Mouse (Mus musculus) right cerebral cortex, adult 18-20 months (tissue): ENCODE measurements around the gene Cdk9.

Experiments
- DNase-seq: peaks from one replicate; pipeline ENCODE4 v3.0.0; 2022; ENCODE audit warnings: mixed read lengths

The Cdk9 gene

DNA sequence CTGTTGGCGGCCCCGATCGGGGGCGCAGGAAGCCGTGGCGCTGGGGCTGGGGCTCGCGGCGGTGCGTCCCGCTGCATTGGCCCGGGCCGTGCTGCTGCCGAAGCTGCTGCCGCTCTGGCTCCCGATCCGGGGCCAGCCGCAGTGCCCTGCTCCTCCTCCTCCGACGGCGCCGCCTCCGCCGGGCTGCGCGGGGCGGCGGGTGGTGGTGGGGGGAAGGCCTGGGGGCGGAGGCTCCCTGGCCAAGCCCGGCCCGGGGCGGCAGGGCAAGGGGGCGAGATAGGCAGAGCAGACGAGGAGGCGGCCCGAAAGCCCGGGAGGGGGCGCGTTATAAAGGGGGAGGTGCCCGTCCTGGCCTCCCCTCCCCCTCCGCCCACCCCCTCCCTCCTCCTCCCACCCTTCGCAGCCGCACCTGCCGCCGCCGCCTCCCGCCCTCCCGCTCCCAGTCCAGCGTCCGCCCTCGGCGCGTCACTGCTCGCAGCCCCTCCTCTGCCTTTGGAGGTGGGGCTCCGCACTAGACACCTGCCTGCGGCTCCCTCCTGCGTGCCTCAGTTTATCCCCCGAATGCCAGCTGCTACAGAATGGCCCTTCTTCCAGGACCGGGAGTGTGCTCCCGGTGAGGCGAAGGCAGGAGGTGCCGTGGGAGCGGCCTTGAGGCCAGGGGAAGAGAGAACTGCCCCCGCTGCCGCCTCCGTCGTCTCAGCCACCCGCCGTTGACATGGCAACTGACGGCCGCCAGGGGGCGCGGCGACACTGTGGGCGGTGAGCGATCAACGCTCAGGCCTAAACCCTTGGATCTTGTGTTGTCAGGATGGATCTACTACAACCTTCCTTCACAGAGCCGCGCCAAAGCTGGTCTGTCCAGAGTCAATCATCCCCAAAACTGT lies at the start of gene Cdk9:
Cdk9 (minus strand) TSS at position 143 of the 884 bp plus-strand sequence.
- peak; percentile 92 for DNase-seq

DNA sequence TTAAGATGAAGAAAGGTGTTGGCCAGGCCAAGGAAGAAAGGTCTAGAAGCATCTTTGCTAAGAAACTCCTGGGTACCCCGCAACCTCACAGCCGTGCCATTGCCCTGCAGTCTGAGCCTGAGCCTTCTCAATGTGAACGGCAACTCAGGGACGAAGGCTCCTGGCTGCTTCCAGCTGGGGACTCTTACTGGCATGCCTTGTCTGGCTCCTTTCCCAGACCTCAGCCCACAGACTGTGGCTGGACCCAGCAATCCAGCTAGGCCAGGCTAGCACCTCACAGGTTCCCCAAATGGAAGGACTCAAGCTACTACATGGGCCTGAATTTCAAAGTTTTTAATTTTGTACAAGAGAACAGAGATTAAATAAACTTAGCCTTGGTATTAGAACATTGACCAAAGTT lies 49.0 kb upstream of the Cdk9 start:
- DNase-seq = no peak

DNA sequence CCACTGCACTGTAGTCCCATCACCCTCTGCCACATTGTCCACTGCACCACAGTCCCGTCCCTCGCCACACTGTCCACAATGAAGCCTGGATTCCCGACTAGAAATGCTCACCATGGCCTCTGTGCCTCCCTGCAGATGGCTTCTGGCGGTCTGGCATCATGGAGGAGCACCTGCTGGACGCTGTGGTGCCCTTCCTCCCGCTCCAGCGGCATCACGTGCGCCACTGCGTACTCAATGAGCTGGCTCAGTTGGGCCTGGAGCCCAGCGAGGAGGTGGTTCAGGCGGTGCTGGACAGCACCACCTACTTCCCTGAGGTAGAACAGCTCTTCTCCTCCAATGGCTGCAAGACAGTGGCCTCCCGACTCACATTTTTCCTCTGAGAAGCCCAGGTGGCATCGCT lies 48.5 kb upstream of the Cdk9 start:
- DNase-seq = peak; percentile 49

DNA sequence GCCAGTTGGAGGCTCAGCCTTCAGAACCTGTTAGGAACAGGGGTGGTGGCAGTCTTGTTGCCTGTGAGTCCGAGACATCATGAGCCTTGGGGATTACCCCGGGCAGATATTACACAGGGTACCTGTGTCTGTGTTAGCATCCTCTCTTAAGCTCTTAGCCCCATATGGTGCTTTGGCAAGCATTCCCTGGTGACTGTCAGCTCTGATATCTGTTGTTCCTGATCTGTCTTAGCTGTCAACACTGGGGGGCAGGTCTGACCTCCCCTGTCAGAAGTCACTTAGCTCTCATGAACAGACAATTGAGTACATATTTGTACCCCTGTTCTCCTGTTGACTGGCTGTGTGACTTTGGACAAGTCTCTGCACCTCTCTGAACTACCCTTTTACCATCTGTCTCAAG lies 46.1 kb upstream of the Cdk9 start:
- no peak for DNase-seq

DNA sequence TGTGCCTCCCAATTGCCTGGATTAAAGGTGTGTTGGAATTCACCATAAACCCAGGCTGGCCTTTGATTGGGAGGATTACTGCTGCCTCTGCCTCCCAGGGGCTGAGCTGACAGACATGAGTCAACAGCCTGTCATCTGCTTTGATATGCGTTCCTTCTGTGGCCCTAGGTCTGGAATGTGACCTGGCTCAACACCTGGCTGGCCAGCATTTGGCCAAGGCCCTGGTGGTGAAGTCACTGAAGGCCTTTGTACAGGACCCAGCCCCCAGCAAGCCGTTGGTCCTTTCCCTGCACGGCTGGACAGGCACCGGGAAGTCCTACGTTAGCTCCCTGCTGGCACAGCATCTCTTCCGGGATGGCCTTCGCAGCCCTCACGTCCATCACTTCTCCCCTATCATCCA lies 45.6 kb upstream of the Cdk9 start:
- DNase-seq = no peak

DNA sequence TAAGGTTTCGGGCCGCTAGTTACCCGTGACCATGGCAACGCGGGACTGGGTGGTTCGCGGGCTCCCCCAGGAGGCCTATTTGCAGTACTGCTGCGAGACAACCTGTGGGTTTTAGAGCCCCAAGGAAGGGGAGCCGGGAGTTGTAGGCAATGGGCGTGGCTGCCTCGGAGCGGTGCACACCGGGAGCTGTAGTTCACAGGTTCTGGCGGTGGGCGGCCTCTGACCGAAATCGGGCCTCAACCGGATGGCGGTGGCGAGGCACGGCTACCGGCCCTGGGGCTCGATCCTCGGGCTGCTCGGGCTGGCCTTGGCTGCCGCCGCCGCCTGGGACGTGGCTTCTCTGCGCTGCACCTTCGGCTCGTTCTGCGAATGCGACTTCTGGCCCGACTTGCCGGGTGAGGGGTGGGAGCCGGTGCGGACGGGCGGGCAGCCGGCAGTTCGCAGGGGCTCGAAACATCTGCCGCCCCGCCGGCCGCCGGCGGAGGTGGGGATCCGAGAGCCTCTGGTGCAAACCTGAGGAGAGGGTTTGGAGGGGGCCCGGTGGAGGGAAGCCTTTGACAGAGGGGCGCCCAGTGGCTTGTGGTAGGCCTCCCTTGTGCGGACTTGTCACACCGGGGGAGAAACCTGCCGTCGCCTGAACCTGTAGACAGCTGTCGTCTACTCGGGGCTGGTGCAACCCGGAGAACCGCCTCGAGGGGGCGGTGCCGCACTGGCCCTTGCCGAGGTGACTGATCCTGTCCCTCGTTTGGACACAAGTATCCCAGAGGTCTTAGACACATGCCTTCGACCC lies 44.4 kb upstream of the Cdk9 start, which contains the start of gene Tor2a:
Tor2a (plus strand) TSS at position 179 of the 790 bp plus-strand sequence.
- peak; percentile 98 for DNase-seq

DNA sequence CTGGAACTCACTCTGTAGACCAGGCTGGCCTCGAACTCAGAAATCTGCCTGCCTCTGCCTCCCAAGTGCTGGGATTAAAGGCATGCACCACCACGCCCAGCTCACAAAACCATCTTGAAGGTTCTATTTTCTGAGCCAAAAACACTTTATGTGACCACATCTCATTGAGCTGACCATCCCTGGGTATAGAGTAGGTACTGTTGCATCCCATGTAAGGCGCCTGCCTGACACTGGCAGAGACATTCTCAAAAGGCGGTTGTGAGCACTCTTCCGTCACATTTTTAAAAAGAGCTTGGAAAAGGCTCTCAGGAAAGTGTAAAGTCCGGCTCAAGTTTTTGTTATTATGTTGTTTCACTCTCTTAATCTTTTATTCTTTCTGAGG lies 43.8 kb upstream of the Cdk9 start:
- DNase-seq = no peak

DNA sequence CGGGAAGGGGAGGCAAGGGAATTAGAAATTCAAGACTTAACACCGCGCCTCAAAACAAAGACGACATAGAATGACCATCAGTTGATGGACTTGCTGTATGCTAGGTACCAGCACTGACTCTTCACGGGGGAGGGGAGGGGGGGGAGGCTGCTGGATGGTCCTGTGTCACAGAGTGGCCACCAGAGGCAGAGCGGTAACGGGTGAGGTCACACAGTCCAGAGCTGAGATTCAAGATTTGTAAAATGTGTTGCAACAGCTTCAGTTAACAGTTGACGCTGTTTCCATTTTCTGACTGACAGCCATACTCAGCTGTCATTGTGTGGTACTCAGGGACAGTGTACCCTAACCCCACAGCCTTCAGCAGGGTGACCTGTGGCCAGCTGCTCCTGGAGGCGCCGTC lies 39.3 kb upstream of the Cdk9 start:
- no peak for DNase-seq

DNA sequence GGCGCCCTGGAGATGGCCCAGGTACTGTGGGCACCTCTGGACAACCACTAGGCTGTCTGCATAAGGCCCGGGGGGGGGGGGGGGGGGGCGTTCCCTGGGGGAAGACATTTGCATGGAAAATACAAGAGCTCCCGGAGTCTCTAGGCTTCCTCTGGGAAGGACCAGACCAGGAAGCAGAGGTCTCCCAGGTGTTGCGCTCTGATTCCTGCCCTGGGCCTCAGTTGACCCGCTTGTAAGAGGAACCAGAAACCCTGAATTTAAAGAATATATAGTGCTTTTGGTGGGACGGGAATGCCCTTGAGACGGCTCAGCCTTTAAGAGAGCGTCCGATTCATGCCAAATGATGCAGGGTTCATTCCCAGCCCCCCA lies 38.8 kb upstream of the Cdk9 start:
- no peak for DNase-seq

DNA sequence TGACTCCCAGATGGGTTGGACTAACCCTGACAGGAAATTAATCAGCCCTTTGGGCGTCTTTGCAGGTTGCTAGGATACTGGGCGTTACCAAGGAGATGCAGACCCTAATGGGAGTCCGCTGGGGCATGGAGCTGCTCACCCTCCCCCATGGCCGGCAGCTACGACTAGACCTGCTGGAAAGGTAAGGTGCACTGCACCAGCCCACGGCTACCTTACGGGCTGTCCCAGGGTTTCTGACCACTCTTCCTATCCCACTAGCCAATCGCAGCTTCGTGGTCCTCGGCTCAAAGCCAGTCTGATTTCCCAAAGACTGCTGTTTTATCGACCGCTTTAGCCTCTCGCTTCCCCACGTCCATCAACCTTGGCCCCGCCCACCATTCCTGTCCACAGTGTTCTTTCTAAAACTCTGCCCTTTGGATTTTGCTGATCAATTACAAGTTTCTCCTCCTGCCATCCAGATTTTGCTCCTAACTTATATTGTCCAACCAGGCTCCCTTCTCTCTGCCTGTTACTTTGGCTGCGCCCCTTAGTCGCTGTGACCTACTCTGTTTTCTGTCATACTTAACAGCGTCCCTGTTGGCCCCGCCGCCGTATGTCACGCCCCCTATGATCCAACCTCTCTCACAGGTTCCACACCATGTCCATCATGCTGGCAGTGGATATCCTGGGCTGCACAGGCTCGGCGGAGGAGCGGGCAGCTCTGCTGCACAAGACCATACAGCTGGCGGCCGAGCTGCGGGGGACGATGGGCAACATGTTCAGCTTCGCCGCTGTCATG lies 38.2 kb upstream of the Cdk9 start:
- no peak for DNase-seq

DNA sequence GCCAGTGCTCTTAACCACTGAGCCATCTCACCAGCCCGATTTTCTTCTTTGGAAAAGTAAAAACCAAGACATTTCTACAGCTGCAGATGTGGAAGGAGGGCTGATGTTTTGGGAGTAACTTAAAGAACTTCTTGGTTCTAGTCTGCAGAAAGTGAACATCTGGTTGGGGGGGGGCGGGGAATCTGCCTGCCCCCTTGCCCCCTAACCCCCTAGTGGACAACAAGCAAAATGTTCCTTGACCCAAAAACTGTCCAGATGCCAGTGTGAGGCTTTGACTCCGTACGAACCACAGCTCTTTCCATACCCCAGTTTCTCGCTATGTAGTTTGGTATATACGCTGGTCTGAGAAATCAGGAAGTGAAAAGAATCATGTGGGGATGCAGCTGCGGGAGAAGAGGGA lies 37.3 kb upstream of the Cdk9 start:
- no peak for DNase-seq

DNA sequence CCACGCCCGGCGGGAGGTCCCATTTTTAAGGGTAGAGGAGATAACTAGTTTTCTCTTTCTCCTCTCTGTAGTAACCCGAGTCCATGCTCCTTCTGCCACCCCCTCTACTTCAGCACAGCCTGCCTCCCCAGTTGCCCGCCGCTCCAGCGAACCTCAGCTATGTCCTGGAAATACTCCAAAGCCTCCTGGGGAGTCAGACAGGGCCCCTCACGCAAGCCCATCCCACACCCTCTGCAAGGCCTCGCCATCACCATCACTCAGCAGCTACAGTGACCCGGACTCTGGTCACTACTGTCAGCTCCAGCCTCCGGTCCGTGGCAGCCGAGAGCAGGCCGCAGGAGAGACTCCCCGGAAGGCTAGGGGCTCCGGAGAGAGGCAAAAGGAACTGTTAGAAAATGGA lies 36.2 kb upstream of the Cdk9 start:
- no peak for DNase-seq

DNA sequence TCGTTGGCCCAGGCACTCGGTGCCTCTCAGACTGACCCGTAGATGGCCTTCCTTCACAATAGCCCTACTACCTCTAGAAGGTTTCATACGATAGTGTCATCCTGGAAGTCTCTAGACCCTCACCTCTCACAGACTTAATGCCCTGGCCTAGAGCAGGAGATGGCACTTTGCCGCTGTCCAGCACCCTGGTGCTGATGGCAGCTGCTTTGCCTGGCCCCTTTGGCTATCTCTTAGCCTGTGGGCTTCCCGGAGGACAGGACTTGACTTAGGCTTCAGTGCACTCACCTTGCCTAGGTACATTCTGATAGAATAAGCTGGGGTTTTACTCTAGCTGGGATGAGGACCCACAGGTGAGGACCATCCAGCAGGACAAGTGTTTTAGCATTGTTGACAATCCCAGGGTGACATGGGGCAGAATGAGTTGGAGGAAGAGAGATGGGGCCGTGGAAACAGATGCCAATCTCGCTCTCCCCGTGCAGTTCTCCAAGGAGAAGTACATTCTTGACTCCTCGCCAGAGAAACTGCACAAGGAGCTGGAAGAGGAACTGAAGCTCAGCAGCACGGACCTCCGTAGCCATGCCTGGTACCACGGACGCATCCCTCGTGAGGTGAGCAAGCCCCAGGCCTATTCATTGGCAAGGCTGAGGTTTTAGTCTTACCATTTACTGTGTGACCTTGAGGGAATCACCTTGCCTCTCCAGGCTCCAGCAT lies 31.6 kb upstream of the Cdk9 start:
- no peak for DNase-seq

DNA sequence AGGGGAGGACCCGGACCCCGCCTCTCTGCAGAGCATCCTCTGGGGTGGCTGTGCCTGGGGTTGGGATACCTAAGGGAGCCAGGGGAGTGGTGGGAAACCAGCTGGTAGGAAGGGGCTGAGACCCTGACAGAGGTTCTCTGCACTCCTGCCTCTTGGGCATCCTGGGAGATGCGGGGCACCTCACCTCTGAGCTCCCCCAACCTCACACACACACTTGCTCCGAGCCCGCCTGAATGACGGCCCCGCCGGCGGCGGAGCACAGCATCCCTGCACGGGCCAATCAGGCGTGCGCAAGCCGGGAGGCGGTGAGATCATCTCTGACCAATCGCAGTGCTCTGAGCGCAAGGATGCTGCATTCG lies 29.3 kb upstream of the Cdk9 start:
- peak; percentile 93 for DNase-seq

DNA sequence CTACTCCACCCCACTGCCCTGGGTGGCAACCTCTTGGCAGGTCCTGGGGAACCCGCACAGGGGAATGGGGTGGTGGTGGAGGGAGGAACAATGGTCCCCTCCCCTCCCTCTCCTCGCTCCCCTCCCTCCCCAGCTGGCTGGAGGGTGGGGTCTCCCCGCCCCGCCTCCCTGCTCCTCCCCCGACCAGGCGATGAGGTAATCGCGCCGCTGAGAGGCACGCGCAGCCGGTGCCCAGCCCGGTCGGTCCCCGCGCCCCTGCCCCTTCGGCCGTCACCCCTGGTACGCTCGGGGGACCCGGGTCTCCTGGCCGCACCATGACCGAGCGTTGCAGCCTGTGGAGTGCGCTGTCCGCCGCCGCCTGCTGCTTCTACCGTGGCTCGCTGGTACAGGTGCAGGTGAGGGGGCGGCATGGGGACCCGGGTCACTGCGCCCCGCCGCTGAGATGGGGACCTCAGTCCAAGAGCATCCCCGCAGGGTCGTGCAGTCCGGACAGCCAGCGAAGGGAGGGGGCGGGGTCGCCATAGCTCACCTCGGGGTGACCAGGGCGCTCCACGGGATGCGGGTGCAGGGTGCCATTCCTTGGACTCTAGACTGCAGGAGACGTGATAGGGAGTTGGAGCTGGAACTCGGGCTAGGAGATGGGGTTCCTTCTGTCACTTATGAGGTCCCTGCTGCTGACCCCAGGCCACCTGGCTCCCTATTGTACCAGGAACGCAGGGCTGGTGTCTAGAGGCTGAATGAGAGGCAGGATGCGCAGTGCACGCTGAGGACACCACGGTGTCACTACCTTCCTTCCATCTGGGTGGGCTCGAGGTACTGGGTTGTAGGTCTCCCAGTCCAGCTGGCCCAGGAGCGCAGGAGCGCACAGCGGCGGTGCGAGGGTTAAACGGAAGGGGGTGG lies 28.6 kb upstream of the Cdk9 start:
- DNase-seq = peak; percentile 63

DNA sequence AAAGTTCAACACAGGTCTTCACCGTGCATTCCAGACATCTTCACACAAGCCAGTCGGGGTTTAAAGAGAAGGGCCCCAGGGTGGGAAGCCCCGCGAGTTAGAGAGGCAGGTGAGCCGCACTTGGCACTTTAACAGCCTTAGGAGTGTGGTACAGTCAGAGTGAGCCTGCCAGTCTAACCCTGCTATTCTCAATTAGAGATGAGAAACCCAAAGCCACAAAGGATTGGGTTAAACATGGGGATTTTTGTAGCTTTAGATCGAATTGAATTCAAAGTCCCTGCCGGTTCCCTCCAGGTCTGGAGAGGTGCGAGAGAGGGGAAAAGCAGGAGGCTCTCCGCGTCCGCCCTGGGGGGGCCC lies 28.0 kb upstream of the Cdk9 start, which contains the start of gene 6330409D20Rik:
6330409D20Rik (minus strand) TSS at position 101 of the 357 bp plus-strand sequence.
- no peak for DNase-seq

DNA sequence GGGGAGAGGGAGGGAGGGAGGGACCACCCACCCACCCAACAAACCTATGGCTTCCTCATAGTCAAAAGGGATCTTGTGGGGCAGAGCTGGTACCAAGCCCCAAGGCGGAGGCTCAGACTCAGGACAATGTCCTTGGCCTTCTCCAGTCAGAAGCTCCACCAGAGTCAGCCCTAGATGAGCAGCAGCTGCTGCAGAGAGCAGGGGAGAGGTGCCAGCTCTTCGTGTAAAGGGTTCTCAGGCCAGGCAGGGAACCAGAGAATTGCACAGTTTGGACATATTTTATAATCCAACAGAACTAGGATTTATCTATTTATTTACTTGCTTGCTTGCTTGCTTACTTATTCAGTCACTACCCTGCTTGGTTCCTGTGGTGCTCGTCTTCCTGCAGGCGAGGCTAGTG lies 26.4 kb upstream of the Cdk9 start:
- no peak for DNase-seq

DNA sequence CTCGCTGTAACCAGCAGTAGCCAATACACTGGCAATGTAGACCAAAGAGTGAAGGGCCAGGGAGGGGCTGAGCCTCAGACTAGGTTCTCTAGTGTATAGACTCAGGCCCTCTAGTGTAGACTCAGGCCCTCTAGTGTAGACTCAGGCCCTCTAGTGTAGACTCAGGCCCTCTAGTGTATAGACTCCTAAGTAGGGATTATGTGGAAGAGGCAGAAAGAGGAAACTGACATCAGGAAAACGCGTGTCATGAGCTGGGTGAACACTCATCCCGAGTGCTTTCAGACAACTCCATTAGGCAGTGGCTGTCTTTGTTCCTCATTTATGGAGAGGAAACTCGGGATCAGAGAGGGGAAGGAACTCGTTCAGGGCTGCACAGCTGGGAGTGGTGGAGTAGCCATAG lies 24.1 kb upstream of the Cdk9 start:
- DNase-seq = no peak

DNA sequence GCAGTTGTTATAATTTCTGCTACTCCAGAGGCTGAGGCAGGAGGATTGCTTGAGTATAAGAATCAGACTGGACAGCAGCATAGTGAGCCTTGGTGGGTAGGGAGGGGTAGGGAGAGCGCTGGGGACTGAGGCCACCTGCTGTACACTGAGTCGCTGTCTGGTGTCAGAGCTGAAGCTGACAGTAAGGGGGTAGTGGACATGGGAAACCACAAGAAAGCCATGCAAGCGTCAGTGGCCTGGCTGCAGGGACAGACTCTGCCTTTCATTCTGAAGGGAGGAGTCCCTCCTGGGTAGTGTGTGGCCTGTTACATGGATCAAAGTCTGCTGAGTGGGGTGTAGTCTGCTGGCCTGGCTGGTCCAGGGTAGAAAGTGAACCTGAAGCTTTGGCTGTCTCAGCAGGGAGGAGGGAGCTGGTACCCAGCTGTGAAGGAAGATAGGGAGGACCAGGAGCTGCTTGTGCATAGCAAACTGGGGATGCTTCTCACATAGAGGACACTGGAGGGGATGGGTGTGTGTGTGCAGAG lies 23.5 kb upstream of the Cdk9 start:
- no peak for DNase-seq

DNA sequence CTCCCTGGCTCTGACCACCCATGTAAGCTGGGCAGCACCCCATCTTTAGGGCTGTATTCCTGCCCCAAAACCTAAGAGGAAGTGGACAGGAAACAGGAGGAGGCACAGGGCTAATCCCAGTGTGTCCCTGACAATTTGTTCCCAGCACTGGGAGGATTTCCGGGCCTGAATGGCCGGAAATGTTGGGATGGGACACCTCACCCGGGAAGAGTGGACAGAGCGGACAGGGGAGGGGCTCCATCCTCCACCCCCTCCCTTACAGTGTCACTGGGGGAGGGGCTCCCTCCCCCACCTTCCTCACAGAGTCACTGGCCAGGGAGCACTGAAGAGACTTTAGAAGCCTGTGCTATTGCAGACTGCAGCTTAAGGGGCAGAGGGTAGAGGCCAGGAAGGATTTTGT lies 22.1 kb upstream of the Cdk9 start:
- DNase-seq = no peak

DNA sequence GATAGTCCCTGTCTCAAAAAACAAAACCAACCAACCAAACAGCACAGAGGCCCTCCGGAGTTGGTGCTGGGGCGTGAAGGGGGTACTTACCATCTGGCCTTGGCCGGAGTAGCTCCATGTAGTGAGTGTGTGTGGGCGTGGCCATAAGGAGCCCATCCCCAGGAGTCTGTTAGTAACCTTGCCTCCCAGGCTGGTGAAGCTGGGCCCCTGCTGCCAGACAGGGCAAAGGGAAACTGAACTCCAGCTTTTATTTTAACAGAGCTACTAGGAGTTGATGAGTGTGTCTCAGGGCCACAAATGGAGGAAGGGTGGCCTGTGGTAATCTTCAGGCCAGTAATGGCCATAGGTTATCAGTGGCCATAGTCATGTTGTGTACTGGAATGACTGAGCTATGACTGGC lies 21.6 kb upstream of the Cdk9 start:
- no peak for DNase-seq

DNA sequence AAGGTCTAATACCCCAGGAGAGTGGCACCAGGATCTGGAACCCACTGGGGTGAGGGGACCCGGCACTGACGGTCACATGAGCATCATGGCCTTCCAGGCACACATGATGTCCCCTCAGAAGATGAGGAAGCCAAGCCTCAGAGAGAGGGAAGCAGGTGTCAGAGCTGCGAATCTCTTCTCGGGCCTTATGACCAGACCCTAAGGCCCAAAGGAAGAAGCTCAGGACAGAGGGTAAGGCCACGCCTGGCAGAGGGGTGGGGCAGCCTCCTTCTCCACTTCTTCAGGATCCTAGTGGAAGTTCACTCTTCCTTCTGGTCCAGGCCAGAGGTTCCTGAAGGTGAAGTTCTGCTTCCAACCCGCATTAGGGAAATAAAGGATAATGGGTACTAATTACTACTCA lies 19.8 kb upstream of the Cdk9 start:
- DNase-seq = no peak
